Mouse (Mus musculus) stomach, embryonic 15.5 days (tissue): ENCODE results near the gene Armh3. TPM values are rescaled to one million over a fixed set of nuclear protein-coding genes. Genes with fewer than 3 reads are reported as not detected.

Source experiments
- ATAC-seq: fragments of 200-750 bp; cut with Nextera tagmentation; 2 replicates; pipeline ENCODE4 v1.8.0; 2017; ENCODE audit warnings: low read depth, moderate number of reproducible peaks, moderate TSS enrichment; ENCODE audit not compliant: insufficient read depth, low FRiP score
- H3K27ac ChIP-seq: fragments of 300-500 bp; sonication (generic); 2 replicates; pipeline ENCODE4 v1.5.1; 2015; ENCODE audit warnings: mild to moderate bottlenecking, inconsistent platforms
- H3K27me3 ChIP-seq: fragments of 300-500 bp; sonication (generic); replicated peaks from 2 replicates; pipeline ENCODE4 v1.6.1; 2015; ENCODE audit warnings: inconsistent platforms
- H3K36me3 ChIP-seq: fragments of 300-500 bp; sonication (generic); 2 replicates; pipeline ENCODE4 v1.6.1; 2015; ENCODE audit warnings: inconsistent platforms
- H3K4me1 ChIP-seq: fragments of 300-500 bp; sonication (generic); 2 replicates; pipeline ENCODE4 v1.6.1; 2015; ENCODE audit warnings: inconsistent platforms
- H3K4me2 ChIP-seq: fragments of 300-500 bp; sonication (generic); 2 replicates; pipeline ENCODE4 v1.6.1; 2015; ENCODE audit warnings: mild to moderate bottlenecking, inconsistent platforms
- H3K4me3 ChIP-seq: fragments of 300-500 bp; sonication (generic); replicated peaks from 2 replicates; pipeline ENCODE4 v1.5.1; 2015; ENCODE audit warnings: inconsistent platforms
- H3K9ac ChIP-seq: fragments of 300-500 bp; sonication (generic); 2 replicates; pipeline ENCODE4 v1.6.1; 2015; ENCODE audit warnings: inconsistent platforms
- H3K9me3 ChIP-seq: fragments of 300-500 bp; sonication (generic); 2 replicates; pipeline ENCODE4 v1.6.1; 2016; ENCODE audit warnings: inconsistent platforms
- WGBS: fragments of 180-500 bp; shearing (Covaris S2); methylation state at CpG from one replicate; pipeline ENCODE4 v1.1.7; 2015; 5-methylcytosine and 5-hydroxymethylcytosine counted together
- polyA plus RNA-seq: library from polyadenylated mRNA; unstranded; fragments of >200 nt; fragmentation: Nextera tagmentation; extraction: Ambion mirVana; gene quantifications from 2 replicates; pipeline ENCODE4 v1.2.1, GENCODE M21; 2015

Armh3 gene
- 13.1 and 17.3 TPM in 2 replicates for polyA plus RNA-seq

- Histone ChIP-seq H3K4me3 (peak within 1 kb of the TSS; percentile 91), H3K27me3 (no peaks in the 10 kb centered on the region), H3K4me1 (0 out of 2 replicates have a peak, but pooled peaks cover 3% of the 10 kb centered on the region), H3K27ac (peak within 1 kb of the TSS; percentile 95), H3K4me2 (peak within 1 kb of the TSS; percentile 71), H3K36me3 (peaks cover 3% of the 10 kb centered on the region; the same call in 1 of the 2 replicates), H3K9ac (peak within 1 kb of the TSS; percentile 80), H3K9me3 (no peaks in the 10 kb centered on the region)
- 1% methylated on average over 76 of the region's 76 CpGs for WGBS
- ATAC-seq: peak; percentile 94
Measured at GRCm38 (mm10) chr19:45997785-45998693, at the start of gene Armh3. Armh3 (minus strand) TSS chr19:45998488.

GRCm38 (mm10) chr19:46047426-46047825 is 49.1 kb upstream of the Armh3 start:
- WGBS: 66% methylated on average over 2 of the region's 2 CpGs
- Histone ChIP-seq H3K36me3 (no peaks in the 10 kb centered on the region), H3K4me2 (no peak overlapping the region), H3K27ac (no peak overlapping the region), H3K9me3 (no peaks in the 10 kb centered on the region), H3K4me1 (peaks cover 26% of the 10 kb centered on the region), H3K9ac (no peak overlapping the region), H3K4me3 (no peak overlapping the region), H3K27me3 (no peaks in the 10 kb centered on the region)
- ATAC-seq: no peak

GRCm38 (mm10) chr19:46046621-46047025 is 48.3 kb upstream of the Armh3 start:
- Histone ChIP-seq H3K9me3 (no peaks in the 10 kb centered on the region), H3K4me2 (peak overlapping the region; percentile 90), H3K36me3 (no peaks in the 10 kb centered on the region), H3K4me1 (peaks cover 34% of the 10 kb centered on the region), H3K27me3 (no peaks in the 10 kb centered on the region), H3K27ac (peak overlapping the region; percentile 99), H3K4me3 (no peak overlapping the region), H3K9ac (no peak overlapping the region)
- no peak for ATAC-seq
- WGBS: 5% methylated on average over 10 of the region's 10 CpGs

GRCm38 (mm10) chr19:46045696-46046311 is 47.5 kb upstream of the Armh3 start:
- 0% methylated on average over 7 of the region's 7 CpGs for WGBS
- Histone ChIP-seq H3K27me3 (no peaks in the 10 kb centered on the region), H3K4me3 (peak overlapping the region; percentile 95), H3K36me3 (no peaks in the 10 kb centered on the region), H3K4me1 (peaks cover 42% of the 10 kb centered on the region), H3K4me2 (peak overlapping the region; percentile 90), H3K27ac (peak overlapping the region; percentile 99), H3K9ac (peak overlapping the region; percentile 97), H3K9me3 (no peaks in the 10 kb centered on the region)
- ATAC-seq: peak; percentile 57

GRCm38 (mm10) chr19:46044993-46045695 is 46.9 kb upstream of the Armh3 start, which contains the start of gene Ldb1:
Ldb1 (minus strand) TSS chr19:46045214.
- H3K36me3 ChIP-seq: no peaks in the 10 kb centered on the region
- WGBS: under 1% methylated on average over 83 of the region's 84 CpGs
- no peaks in the 10 kb centered on the region for H3K27me3 ChIP-seq
- peak within 1 kb of the TSS; percentile 97 for H3K9ac ChIP-seq
- peak within 1 kb of the TSS; percentile 90 for H3K4me2 ChIP-seq
- peaks cover 47% of the 10 kb centered on the region for H3K4me1 ChIP-seq
- H3K27ac ChIP-seq: peak within 1 kb of the TSS; percentile 99
- no peaks in the 10 kb centered on the region for H3K9me3 ChIP-seq
- peak; percentile 79 for ATAC-seq
- peak within 1 kb of the TSS; percentile 95 for H3K4me3 ChIP-seq

- 1% methylated on average over 28 of the region's 34 CpGs for WGBS
- H3K9ac ChIP-seq: peak within 1 kb of the TSS; percentile 97
- no peaks in the 10 kb centered on the region for H3K36me3 ChIP-seq
- ATAC-seq: no peak; the same call in 1 of the 2 replicates
- no peaks in the 10 kb centered on the region for H3K27me3 ChIP-seq
- peak within 1 kb of the TSS; percentile 90 for H3K4me2 ChIP-seq
- no peaks in the 10 kb centered on the region for H3K9me3 ChIP-seq
- H3K4me3 ChIP-seq: peak within 1 kb of the TSS; percentile 95
- peak within 1 kb of the TSS; percentile 99 for H3K27ac ChIP-seq
- peaks cover 50% of the 10 kb centered on the region for H3K4me1 ChIP-seq
Measured at GRCm38 (mm10) chr19:46044271-46044992, 46.1 kb upstream of the Armh3 start, which contains the start of gene Pprc1. Pprc1 (plus strand) TSS chr19:46044886.

GRCm38 (mm10) chr19:46043380-46043779 is 45.1 kb upstream of the Armh3 start:
- no peaks in the 10 kb centered on the region for H3K9me3 ChIP-seq
- ATAC-seq: no peak
- H3K36me3 ChIP-seq: no peaks in the 10 kb centered on the region
- H3K9ac ChIP-seq: no peak overlapping the region
- H3K27me3 ChIP-seq: no peaks in the 10 kb centered on the region
- H3K4me1 ChIP-seq: peaks cover 50% of the 10 kb centered on the region
- H3K4me3 ChIP-seq: peak overlapping the region; percentile 95
- H3K4me2 ChIP-seq: peak overlapping the region; percentile 90
- H3K27ac ChIP-seq: peak overlapping the region; percentile 99
- WGBS: 46% methylated on average over 7 of the region's 7 CpGs

GRCm38 (mm10) chr19:46042476-46043011 is 44.3 kb upstream of the Armh3 start:
- peak overlapping the region; percentile 90 for H3K4me2 ChIP-seq
- H3K9me3 ChIP-seq: no peaks in the 10 kb centered on the region
- ATAC-seq: no peak
- no peaks in the 10 kb centered on the region for H3K27me3 ChIP-seq
- H3K4me1 ChIP-seq: peaks cover 58% of the 10 kb centered on the region
- 0 out of 2 replicates have a peak overlapping the region, but pooled peaks have one; percentile 24 for H3K9ac ChIP-seq
- 5% methylated on average over 6 of the region's 6 CpGs for WGBS
- no peaks in the 10 kb centered on the region for H3K36me3 ChIP-seq
- H3K4me3 ChIP-seq: peak overlapping the region; percentile 95
- peak overlapping the region; percentile 99 for H3K27ac ChIP-seq

GRCm38 (mm10) chr19:46041933-46042475 is 43.7 kb upstream of the Armh3 start:
- 0% methylated on average over 6 of the region's 14 CpGs for WGBS
- H3K4me2 ChIP-seq: peak overlapping the region; percentile 90
- no peak for ATAC-seq
- H3K4me3 ChIP-seq: peak overlapping the region; percentile 95
- H3K27me3 ChIP-seq: no peaks in the 10 kb centered on the region
- peak overlapping the region; percentile 99 for H3K27ac ChIP-seq
- H3K9ac ChIP-seq: peak overlapping the region; percentile 24; the same call in 1 of the 2 replicates
- H3K4me1 ChIP-seq: peaks cover 63% of the 10 kb centered on the region
- no peaks in the 10 kb centered on the region for H3K9me3 ChIP-seq
- H3K36me3 ChIP-seq: 0 out of 2 replicates have a peak, but pooled peaks cover 1% of the 10 kb centered on the region

GRCm38 (mm10) chr19:46041299-46041932 is 43.1 kb upstream of the Armh3 start:
- no peaks in the 10 kb centered on the region for H3K27me3 ChIP-seq
- no peak for ATAC-seq
- 6% methylated on average over 7 of the region's 7 CpGs for WGBS

More at GRCm38 (mm10) chr19:46041299-46041932, 43.1 kb upstream of the Armh3 start:
- Histone ChIP-seq H3K4me2 (peak overlapping the region; percentile 90), H3K9me3 (no peaks in the 10 kb centered on the region), H3K4me1 (peaks cover 64% of the 10 kb centered on the region), H3K27ac (peak overlapping the region; percentile 99), H3K36me3 (peaks cover 6% of the 10 kb centered on the region; the same call in 1 of the 2 replicates), H3K9ac (peak overlapping the region; percentile 3; the same call in 1 of the 2 replicates), H3K4me3 (peak overlapping the region; percentile 95)
